Mouse (Mus musculus) bone marrow, adult 2 months (tissue): Measurements from ENCODE around the gene Usp19.

Source experiments
- CTCF ChIP-seq: fragments of 200-500 bp; IDR thresholded peaks from 2 replicates; pipeline ENCODE4 v1.5.1; 2011; ENCODE audit warnings: low read length, control low read depth; ENCODE audit not compliant: control insufficient read depth, insufficient read depth
- POLR2A ChIP-seq: fragments of 200-500 bp; IDR thresholded peaks from 2 replicates; pipeline ENCODE4 v1.6.1; 2011; ENCODE audit warnings: low read depth, mild to moderate bottlenecking, control low read depth, low read length, borderline replicate concordance; ENCODE audit not compliant: control insufficient read depth

DNA sequence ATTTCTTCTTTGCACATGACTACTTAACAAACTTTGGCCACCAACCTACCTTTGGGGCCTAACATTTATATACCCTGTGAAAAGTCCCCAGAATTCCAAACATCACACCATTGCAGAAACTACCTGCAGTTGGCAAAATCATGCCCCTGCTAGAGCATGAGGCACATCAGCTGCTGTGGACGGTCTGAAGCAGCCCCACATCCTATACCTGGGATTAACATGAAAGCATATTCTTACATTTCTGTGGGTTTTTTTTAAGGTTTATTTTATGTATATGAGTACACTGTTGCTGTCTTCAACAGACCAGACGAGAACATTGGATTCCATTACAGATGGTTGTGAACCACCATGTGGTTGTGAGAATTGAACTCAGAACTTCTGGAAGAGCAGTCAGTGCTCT is 24.2 kb upstream of the Usp19 start:
- TF ChIP-seq CTCF, result no peak
- TF ChIP-seq POLR2A, result no peak
